9 mouse cellular contexts compared by ENCODE assay signal in the genomic region with DNA sequence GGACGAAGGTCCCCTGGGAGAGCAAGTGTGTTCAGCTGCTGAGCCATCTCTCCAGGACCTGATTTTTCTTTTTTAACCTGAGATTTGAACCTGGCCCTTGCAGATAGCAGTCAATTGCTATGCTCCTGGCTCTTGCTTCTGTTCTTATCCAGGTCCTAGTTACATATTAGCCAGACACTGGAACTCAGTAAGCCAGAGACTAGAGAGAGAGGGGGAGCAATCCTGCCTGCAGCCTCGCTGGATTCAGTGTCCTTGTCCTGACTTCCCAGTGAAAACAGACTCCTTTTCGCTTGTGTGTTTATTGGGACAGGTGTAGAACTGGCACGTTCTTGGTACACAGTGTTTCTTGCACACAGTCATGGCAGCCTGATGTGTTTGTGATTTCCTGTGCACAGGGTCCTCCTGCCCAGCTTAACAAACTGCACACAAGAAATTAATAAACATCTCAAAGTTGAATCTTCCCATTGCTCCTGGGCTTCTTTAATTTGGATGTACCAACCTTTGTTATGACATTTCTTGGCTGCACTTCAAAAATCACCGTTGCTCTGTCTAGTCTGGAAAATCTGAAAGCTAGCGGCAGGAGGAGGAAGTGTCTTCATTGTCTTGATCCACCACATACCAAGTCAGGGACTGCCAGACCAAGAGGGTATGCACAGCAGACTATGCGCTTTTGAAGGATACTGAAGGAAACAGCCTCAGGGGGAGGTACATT.
DNase-seq lines count a peak whose midpoint lies in the region; ATAC-seq and TF ChIP-seq lines count a peak whose summit lies in the region.
"Had no signal": no experiment of that assay in that cellular context is flagged by ENCODE, and none has a peak within 500 bp of the region (broad histone marks: within the 10 kb centered on the region; RNA-seq: fewer than 3 reads in every experiment).

No protein-coding gene starts in this region.

- peak overlapping the region; percentile 79; the same call in 1 of the 2 replicates for H3K27ac ChIP-seq in lung, embryonic 15.5 days
- peak overlapping the region; percentile 72 for H3K27ac ChIP-seq in intestine, embryonic 16.5 days (ENCODE audit: low read length)
- H3K27ac ChIP-seq in small intestine, adult 2 months (ENCODE audit: insufficient read depth, low read depth, low read length): peak overlapping the region; percentile 43; the same call in 1 of the 2 replicates

- H3K9me3 ChIP-seq in lung, embryonic 15.5 days: no peaks in the 10 kb centered on the region
- H3K9me3 ChIP-seq in intestine, embryonic 16.5 days (ENCODE audit: control insufficient read depth, low read length): no peaks in the 10 kb centered on the region

- 34% methylated on average over 7 of the region's 7 CpGs for WGBS in lung, embryonic 15.5 days
- WGBS in intestine, embryonic 16.5 days: 27% methylated on average over 7 of the region's 7 CpGs
- 15% methylated on average over 7 of the region's 7 CpGs for WGBS in small intestine, adult 2 months

- ATAC-seq in lung, embryonic 15.5 days (ENCODE audit: borderline replicate concordance, extremely low read depth, low FRiP score, low TSS enrichment): no peak
- ATAC-seq in intestine, embryonic 16.5 days: peak; percentile 81

- no peak for TF ChIP-seq CTCF in small intestine, adult 2 months (IDR thresholded peaks at IDR 0.05; ENCODE audit: extremely low read depth, insufficient read length, insufficient replicate concordance, low read depth, low read length)

- no peak overlapping the region for H3K9ac ChIP-seq in lung, embryonic 15.5 days
- H3K9ac ChIP-seq in intestine, embryonic 16.5 days (ENCODE audit: low read depth, low read length): no peak overlapping the region

- no peak for TF ChIP-seq POLR2A in small intestine, adult 2 months (IDR thresholded peaks at IDR 0.05; ENCODE audit: low read depth, low read length)

- H3K4me1 ChIP-seq in lung, embryonic 15.5 days: peaks cover 21% of the 10 kb centered on the region
- peaks cover 33% of the 10 kb centered on the region for H3K4me1 ChIP-seq in intestine, embryonic 16.5 days (ENCODE audit: control insufficient read depth, insufficient read depth, low read length)
- peaks cover 31% of the 10 kb centered on the region; the same call in 1 of the 2 replicates for H3K4me1 ChIP-seq in small intestine, adult 2 months (ENCODE audit: control insufficient read depth, insufficient read depth, insufficient read length, low read length)

- DNase-seq in lung, postnatal 14 days: no peak
- peak; percentile 55 to 86 for DNase-seq in kidney, postnatal 36 days
- no peak for DNase-seq in MN1 (ENCODE audit: low spot score)
- DNase-seq in adrenal gland, adult 8-10 months: no peak
- DNase-seq in right cerebral cortex, postnatal 10 days (ENCODE audit: low spot score in 2 of 2): no peak
- DNase-seq: layer of hippocampus, postnatal 36 days had no signal

- no peaks in the 10 kb centered on the region for H3K36me3 ChIP-seq in lung, embryonic 15.5 days
- H3K36me3 ChIP-seq in intestine, embryonic 16.5 days (ENCODE audit: control insufficient read depth, insufficient read depth, low read length): no peaks in the 10 kb centered on the region
- H3K36me3 ChIP-seq in small intestine, adult 2 months (ENCODE audit: control insufficient read depth, insufficient read depth, low read length): no peaks in the 10 kb centered on the region

- no peaks in the 10 kb centered on the region for H3K27me3 ChIP-seq in lung, embryonic 15.5 days
- no peaks in the 10 kb centered on the region for H3K27me3 ChIP-seq in intestine, embryonic 16.5 days (replicated peaks; ENCODE audit: control insufficient read depth, insufficient read depth, low read length)
- no peaks in the 10 kb centered on the region for H3K27me3 ChIP-seq in small intestine, adult 2 months (ENCODE audit: control insufficient read depth, insufficient read depth, low read length)

- H3K4me3 ChIP-seq in lung, embryonic 15.5 days: no peak overlapping the region
- no peak overlapping the region for H3K4me3 ChIP-seq in intestine, embryonic 16.5 days (ENCODE audit: low read length)
- no peak overlapping the region for H3K4me3 ChIP-seq in small intestine, adult 2 months (ENCODE audit: low read depth, low read length)

- no peak overlapping the region for H3K4me2 ChIP-seq in lung, embryonic 15.5 days
- no peak overlapping the region; the same call in 1 of the 2 replicates for H3K4me2 ChIP-seq in intestine, embryonic 16.5 days (ENCODE audit: low read depth, low read length)

Comparison
In these comparisons a context has a peak if more than half of its experiments do, and no peak if none do; other contexts are left out.
1. DNase-seq: peak in kidney, postnatal 36 days (2 of 2); none in lung, postnatal 14 days (single experiment), MN1 (single experiment), adrenal gland, adult 8-10 months (single experiment) and right cerebral cortex, postnatal 10 days (0 of 2).
2. Peak in every context shown above with its lines, with median percentiles within 50 percentile points of each other: H3K27ac ChIP-seq.